Mouse (Mus musculus) embryonic fibroblast, embryonic 13.5 days (primary cell): ENCODE results near the gene Gm42791.

Experiments used
- CTCF ChIP-seq: IDR thresholded peaks from 2 replicates; pipeline ENCODE4 v1.5.1; 2011; ENCODE audit warnings: mild to moderate bottlenecking, control low read depth, low read length, moderate library complexity, borderline replicate concordance; ENCODE audit not compliant: insufficient read depth
- POLR2A ChIP-seq: IDR thresholded peaks from 2 replicates; pipeline ENCODE4 v1.6.1; 2011; ENCODE audit warnings: low read depth, mild to moderate bottlenecking, control low read depth, low read length, moderate library complexity

GRCm38 (mm10) chr5:148994706-148995414, at the start of gene Gm42791:
- TF ChIP-seq POLR2A (peak; percentile 89), CTCF (no peak)
